Mouse (Mus musculus) myocyte (in vitro differentiated cells): ENCODE measurements around the gene Itsn1. TPM values are rescaled to one million over a fixed set of nuclear protein-coding genes. Genes with fewer than 3 reads are reported as not detected.

Experiments
- H3K27me3 ChIP-seq: one replicate; pipeline ENCODE4 v1.6.1; 2011; ENCODE audit not compliant: control insufficient read depth, insufficient read depth, insufficient read length
- H3K36me3 ChIP-seq: one replicate; pipeline ENCODE4 v1.6.1; 2011; ENCODE audit not compliant: control insufficient read depth, insufficient read depth
- H3K4me2 ChIP-seq: one replicate; pipeline ENCODE4 v1.6.1; 2011; ENCODE audit warnings: low read depth, control low read depth
- H3K4me3 ChIP-seq: one replicate; pipeline ENCODE4 v1.5.1; 2011; ENCODE audit warnings: mild to moderate bottlenecking, control low read depth, moderate library complexity
- H3K79me2 ChIP-seq: one replicate; pipeline ENCODE4 v1.6.1; 2011; ENCODE audit not compliant: control insufficient read depth, insufficient read depth
- H3ac ChIP-seq: one replicate; pipeline ENCODE4 v1.6.1; 2011; ENCODE audit not compliant: control insufficient read depth, insufficient read length
- CEBPB ChIP-seq: IDR thresholded peaks from 2 replicates; pipeline ENCODE4 v1.6.1; 2011; ENCODE audit warnings: mild to moderate bottlenecking, moderate library complexity; ENCODE audit not compliant: poor library complexity, insufficient read depth, severe bottlenecking
- E2F4 ChIP-seq: IDR thresholded peaks from one replicate; pipeline ENCODE4 v1.6.1; 2011; ENCODE audit warnings: mild to moderate bottlenecking, control low read depth, moderate library complexity; ENCODE audit not compliant: insufficient read depth
- MAX ChIP-seq: IDR thresholded peaks from one replicate; pipeline ENCODE4 v1.6.1; 2011; ENCODE audit warnings: low read depth, mild to moderate bottlenecking, control low read depth
- MYOD1 ChIP-seq, 3 experiments: IDR thresholded peaks; one replicate each; pipeline ENCODE4 v1.6.1; 2011; ENCODE audit warnings: control low read depth in 2 of 3, low read depth in 2 of 3, mild to moderate bottlenecking in 2 of 3, moderate library complexity in 1 of 3; ENCODE audit not compliant: insufficient read length in 2 of 3, control insufficient read depth in 1 of 3
- MYOG ChIP-seq, 3 experiments: IDR thresholded peaks; one replicate each; pipeline ENCODE4 v1.6.1; 2011; ENCODE audit warnings: control low read depth in 2 of 3, low read depth in 2 of 3, mild to moderate bottlenecking in 2 of 3; ENCODE audit not compliant: insufficient read length in 2 of 3, control insufficient read depth in 1 of 3, insufficient read depth in 1 of 3
- POLR2A ChIP-seq: IDR thresholded peaks from one replicate; pipeline ENCODE4 v1.6.1; 2011; ENCODE audit warnings: low read depth, mild to moderate bottlenecking, control low read depth, moderate library complexity; ENCODE audit not compliant: insufficient read length
- POLR2AphosphoS2 ChIP-seq: IDR thresholded peaks from one replicate; pipeline ENCODE4 v1.6.1; 2011; ENCODE audit warnings: low read depth, control low read depth; ENCODE audit not compliant: insufficient read length
- REST ChIP-seq: IDR thresholded peaks from one replicate; pipeline ENCODE4 v1.6.1; 2011; ENCODE audit warnings: mild to moderate bottlenecking, control low read depth, moderate library complexity; ENCODE audit not compliant: insufficient read depth, insufficient read length
- SRF ChIP-seq: IDR thresholded peaks from one replicate; pipeline ENCODE4 v1.6.1; 2011; ENCODE audit warnings: low read depth; ENCODE audit not compliant: control insufficient read depth, insufficient read length
- TCF12 ChIP-seq: IDR thresholded peaks from one replicate; pipeline ENCODE4 v1.6.1; 2011; ENCODE audit warnings: mild to moderate bottlenecking, control low read depth; ENCODE audit not compliant: poor library complexity, insufficient read depth, severe bottlenecking
- TCF3 ChIP-seq: IDR thresholded peaks from one replicate; pipeline ENCODE4 v1.6.1; 2011; ENCODE audit warnings: low read depth, control low read depth; ENCODE audit not compliant: insufficient read length
- USF1 ChIP-seq: IDR thresholded peaks from one replicate; pipeline ENCODE4 v1.6.1; 2011; ENCODE audit warnings: low read depth, mild to moderate bottlenecking, control low read depth, moderate library complexity
- polyA plus RNA-seq: library from polyadenylated mRNA; unstranded; fragments of >200 nt; fragmentation: generic; extraction: Trizol; gene quantifications from one replicate; pipeline ENCODE4 v1.2.1, GENCODE M21; 2012; ENCODE audit warnings: missing spikeins

Itsn1 gene
- polyA plus RNA-seq, 1 experiment: 27.5 TPM

GRCm38 (mm10) chr16:91769911-91770310, 40.8 kb downstream of the Itsn1 start:
- Histone ChIP-seq H3K36me3 (no peaks in the 10 kb centered on the region), H3K79me2 (peaks cover 68% of the 10 kb centered on the region), H3K27me3 (no peaks in the 10 kb centered on the region), H3ac (no peak overlapping the region), H3K4me3 (no peak overlapping the region), H3K4me2 (no peak overlapping the region)
- no peak for TF ChIP-seq POLR2A
- TF ChIP-seq SRF: no peak
- no peak for TF ChIP-seq E2F4
- TF ChIP-seq REST: no peak
- no peak for TF ChIP-seq MYOG (IDR thresholded peaks at IDR 0.05; ENCODE audit: control insufficient read depth in 1 of 3, insufficient read depth in 1 of 3, insufficient read length in 2 of 3, low read depth in 2 of 3)
- no peak for TF ChIP-seq TCF12
- TF ChIP-seq MAX: no peak
- no peak for TF ChIP-seq USF1

- no peak overlapping the region for H3ac ChIP-seq
- H3K36me3 ChIP-seq: no peaks in the 10 kb centered on the region
- TF ChIP-seq MYOD1 (IDR thresholded peaks at IDR 0.05; ENCODE audit: control insufficient read depth in 1 of 3, insufficient read length in 2 of 3, low read depth in 2 of 3): no peak
- H3K79me2 ChIP-seq: peaks cover 62% of the 10 kb centered on the region
- no peak overlapping the region for H3K4me2 ChIP-seq
- H3K4me3 ChIP-seq: no peak overlapping the region
- H3K27me3 ChIP-seq: no peaks in the 10 kb centered on the region
Measured at GRCm38 (mm10) chr16:91770662-91771061, 41.6 kb downstream of the Itsn1 start.

- TF ChIP-seq POLR2AphosphoS2: no peak
- no peak for TF ChIP-seq SRF
- TF ChIP-seq POLR2A: no peak
- no peak for TF ChIP-seq USF1
- TF ChIP-seq TCF3: no peak
- no peak for TF ChIP-seq TCF12
- no peak for TF ChIP-seq MYOD1 (IDR thresholded peaks at IDR 0.05; ENCODE audit: control insufficient read depth in 1 of 3, insufficient read length in 2 of 3, low read depth in 2 of 3)
- no peak for TF ChIP-seq REST
- no peak for TF ChIP-seq MYOG (IDR thresholded peaks at IDR 0.05; ENCODE audit: control insufficient read depth in 1 of 3, insufficient read depth in 1 of 3, insufficient read length in 2 of 3, low read depth in 2 of 3)
- no peak for TF ChIP-seq CEBPB
- TF ChIP-seq MAX: no peak
- TF ChIP-seq E2F4: no peak
- Histone ChIP-seq H3K79me2 (peaks cover 55% of the 10 kb centered on the region), H3K4me2 (no peak overlapping the region), H3K27me3 (no peaks in the 10 kb centered on the region), H3K36me3 (no peaks in the 10 kb centered on the region), H3K4me3 (no peak overlapping the region), H3ac (no peak overlapping the region)
Measured at GRCm38 (mm10) chr16:91771334-91771733, 42.3 kb downstream of the Itsn1 start.

- TF ChIP-seq POLR2A (no peak), TCF3 (no peak), TCF12 (no peak), MAX (no peak), POLR2AphosphoS2 (no peak), MYOD1 (IDR thresholded peaks at IDR 0.05; ENCODE audit: control insufficient read depth in 1 of 3, insufficient read length in 2 of 3, low read depth in 2 of 3) (no peak), REST (no peak), MYOG (IDR thresholded peaks at IDR 0.05; ENCODE audit: control insufficient read depth in 1 of 3, insufficient read depth in 1 of 3, insufficient read length in 2 of 3, low read depth in 2 of 3) (no peak), E2F4 (no peak), USF1 (no peak), SRF (no peak), CEBPB (no peak)
- Histone ChIP-seq H3K27me3 (no peaks in the 10 kb centered on the region), H3ac (no peak overlapping the region), H3K79me2 (peaks cover 59% of the 10 kb centered on the region), H3K4me3 (no peak overlapping the region), H3K4me2 (no peak overlapping the region), H3K36me3 (no peaks in the 10 kb centered on the region)
Measured at GRCm38 (mm10) chr16:91772586-91772985, 43.5 kb downstream of the Itsn1 start.

- Histone ChIP-seq H3K27me3 (no peaks in the 10 kb centered on the region), H3ac (no peak overlapping the region), H3K79me2 (peaks cover 22% of the 10 kb centered on the region), H3K4me2 (no peak overlapping the region), H3K4me3 (no peak overlapping the region), H3K36me3 (no peaks in the 10 kb centered on the region)
- no peak for TF ChIP-seq E2F4
- no peak for TF ChIP-seq REST
- no peak for TF ChIP-seq MYOG (IDR thresholded peaks at IDR 0.05; ENCODE audit: control insufficient read depth in 1 of 3, insufficient read depth in 1 of 3, insufficient read length in 2 of 3, low read depth in 2 of 3)
- no peak for TF ChIP-seq SRF
- TF ChIP-seq CEBPB: no peak
- no peak for TF ChIP-seq TCF3
- TF ChIP-seq USF1: no peak
- no peak for TF ChIP-seq MYOD1 (IDR thresholded peaks at IDR 0.05; ENCODE audit: control insufficient read depth in 1 of 3, insufficient read length in 2 of 3, low read depth in 2 of 3)
- TF ChIP-seq POLR2AphosphoS2: no peak
- TF ChIP-seq POLR2A: no peak
- TF ChIP-seq MAX: no peak
- TF ChIP-seq TCF12: no peak
Measured at GRCm38 (mm10) chr16:91779576-91779975, 50.5 kb downstream of the Itsn1 start.
